Mouse (Mus musculus): ENCODE measurements around the gene Lrrc28.

Gene Lrrc28

DNA sequence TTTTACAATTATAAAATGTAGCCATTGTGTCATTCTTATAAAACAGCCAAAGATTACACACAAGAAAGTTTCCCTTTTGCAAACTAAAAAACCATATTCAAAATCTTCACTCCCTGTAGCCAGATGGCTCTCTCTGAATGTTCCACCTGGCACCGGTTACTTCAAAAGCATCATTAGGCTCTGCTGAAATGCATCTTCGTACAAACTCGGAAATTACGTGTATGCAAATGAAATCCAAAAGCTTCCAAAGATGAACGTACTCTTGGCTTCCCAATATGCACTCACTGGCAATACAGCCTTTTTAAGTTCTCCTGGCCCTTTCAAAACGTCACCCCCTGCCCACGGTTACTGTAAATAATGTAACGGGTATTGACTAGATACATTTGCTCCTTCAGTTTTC, 777 bp downstream of the Lrrc28 start:
- DNase-seq = peak; percentile 49

DNA sequence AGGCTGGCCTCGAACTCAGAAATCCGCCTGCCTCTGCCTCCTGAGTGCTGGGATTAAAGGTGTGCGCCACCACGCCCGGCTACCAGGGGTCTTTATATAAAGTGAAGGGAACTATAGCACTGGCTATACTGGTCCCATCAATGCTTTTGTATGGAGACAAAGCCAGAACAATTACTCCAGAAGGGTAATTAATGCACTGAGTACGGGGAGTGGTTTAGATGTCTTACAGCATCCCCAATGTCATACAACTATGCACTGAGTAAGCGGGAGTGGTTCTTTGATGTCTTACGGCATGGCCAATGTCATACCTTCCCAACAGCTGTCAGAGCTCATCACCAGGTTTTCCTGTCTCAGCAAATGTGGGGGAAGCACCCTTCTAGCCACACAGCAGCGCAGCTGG, 2.1 kb downstream of the Lrrc28 start:
- DNase-seq = no peak

DNA sequence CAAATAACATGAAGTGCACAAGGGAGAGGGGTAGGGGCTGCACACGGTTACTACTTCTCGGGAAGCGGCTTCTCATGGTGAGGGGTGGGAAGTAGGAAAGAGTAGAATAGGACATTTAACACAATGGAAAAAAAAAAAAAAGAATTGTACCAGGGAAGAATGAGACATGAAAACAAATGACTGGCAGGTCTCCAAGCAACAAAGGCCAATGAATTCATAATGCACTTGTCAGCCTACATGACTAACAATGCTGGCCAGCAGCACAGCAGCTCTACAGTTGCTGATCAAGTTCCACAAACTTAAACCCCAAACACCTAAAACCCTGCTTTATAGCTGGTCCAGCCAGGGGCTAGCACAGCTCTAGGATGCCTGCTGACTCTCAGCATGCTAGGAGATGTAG, 6.1 kb downstream of the Lrrc28 start:
- no peak for DNase-seq

DNA sequence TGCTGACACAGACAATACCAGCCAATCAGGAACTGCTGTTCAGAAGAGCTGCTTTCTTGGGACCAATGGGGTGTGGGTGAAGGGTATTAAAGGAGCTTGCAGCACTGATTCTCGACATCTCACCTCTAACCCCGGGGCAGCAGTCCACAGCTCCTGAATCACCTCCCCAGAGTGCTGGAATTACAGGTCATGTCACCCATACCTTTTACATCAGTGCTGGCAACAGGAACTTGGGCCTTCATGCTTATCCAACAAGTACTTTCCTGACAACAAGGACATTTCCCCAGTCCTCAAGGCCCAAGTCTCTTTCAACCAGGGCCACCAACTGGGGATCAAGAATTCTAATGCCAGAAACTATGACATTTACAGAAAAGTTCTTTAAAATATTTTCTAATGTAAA, 8.9 kb downstream of the Lrrc28 start:
- DNase-seq = no peak

DNA sequence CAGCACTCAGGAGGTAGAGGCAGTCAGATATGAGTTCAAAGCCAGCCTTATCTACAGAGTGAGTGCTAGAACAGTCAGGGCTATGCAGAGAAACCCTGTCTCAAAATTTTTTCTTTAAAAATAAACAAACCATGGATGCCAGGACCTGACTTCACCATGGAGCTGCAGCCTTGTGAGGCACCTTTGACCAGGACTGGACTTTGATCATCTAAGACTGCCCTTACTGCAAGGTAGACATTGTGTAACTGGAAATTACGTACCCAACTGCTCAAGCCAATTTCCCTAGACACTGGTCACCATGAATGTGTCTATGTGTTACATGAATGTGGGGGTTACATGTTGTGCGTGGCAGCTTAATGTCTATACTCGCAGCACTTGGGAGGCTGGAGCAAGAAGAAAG, 10.9 kb downstream of the Lrrc28 start:
- no peak for DNase-seq

DNA sequence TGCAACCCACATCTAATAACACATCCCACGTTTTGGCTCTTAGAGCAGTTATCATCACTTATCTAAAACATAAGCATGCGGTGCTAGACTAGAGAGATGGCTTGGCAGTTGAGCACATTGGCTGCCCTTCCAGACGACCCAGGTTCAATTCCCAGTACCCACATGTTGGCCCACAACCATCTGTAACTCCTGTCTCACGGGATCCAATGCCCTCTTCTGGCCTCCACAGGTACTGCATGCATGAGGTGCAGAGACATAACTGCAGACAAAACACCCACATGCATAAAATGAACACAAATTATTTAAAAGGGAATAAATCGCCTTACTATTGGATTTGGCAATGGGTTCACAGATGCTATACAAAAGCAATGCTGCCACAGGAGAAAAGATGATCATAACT, 12.7 kb downstream of the Lrrc28 start:
- no peak for DNase-seq

DNA sequence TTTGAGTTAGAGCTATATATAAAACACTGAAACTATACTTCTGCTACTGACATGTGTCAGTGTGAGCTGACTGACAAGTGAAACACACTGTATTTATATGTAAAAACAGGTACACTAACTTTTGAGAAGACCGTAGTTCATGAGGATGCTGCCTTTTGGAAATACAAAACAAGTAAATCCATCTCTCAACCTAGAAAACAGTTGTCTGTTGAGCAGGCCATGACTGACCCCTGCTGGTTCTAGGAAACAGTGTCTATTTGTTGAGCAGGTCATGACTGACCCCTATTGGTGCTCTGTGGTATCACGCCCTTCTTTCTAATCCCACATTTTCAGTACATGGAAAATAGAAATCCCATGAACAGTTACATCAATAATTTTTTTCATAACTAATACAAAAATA, 14.3 kb downstream of the Lrrc28 start:
- peak; percentile 91 for DNase-seq

DNA sequence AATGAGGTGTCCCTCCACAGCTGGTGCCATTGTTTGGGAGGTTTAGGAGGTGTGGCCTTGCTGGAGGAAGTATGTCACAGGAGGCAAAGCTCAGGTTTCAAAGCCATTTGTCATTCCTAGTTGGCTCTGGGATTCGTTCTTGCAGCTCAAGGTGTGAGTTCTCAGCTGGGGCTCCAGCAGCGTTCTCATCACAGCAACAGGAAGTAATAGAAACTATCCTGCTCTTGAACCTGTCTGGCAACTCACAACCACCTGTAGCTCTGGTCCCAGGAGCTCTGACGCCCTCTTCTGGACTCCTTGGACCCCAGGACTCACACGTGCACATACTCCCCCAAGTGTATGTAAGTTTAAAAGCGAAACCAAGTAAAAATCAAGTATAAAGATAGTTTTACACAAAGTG, 15.4 kb downstream of the Lrrc28 start:
- DNase-seq = no peak

DNA sequence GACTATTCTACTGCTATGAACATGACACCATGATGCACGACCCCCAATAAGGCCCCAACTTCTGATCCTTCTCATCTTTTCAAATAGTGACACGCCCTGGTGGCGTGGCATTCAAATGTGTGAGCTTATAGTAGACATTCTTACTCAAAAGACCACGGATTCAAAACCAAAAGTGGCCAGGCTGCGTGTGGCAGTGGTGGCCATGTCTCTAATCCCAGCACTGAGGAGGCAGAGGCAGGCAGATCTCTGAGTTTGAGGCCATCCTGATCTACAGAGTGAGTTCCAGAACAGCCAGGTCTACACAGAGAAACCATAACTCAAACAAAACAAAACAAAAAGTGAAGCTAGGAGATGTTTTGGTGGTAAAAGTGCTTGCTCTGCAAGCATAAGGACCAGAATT, 18.4 kb downstream of the Lrrc28 start:
- DNase-seq = no peak

DNA sequence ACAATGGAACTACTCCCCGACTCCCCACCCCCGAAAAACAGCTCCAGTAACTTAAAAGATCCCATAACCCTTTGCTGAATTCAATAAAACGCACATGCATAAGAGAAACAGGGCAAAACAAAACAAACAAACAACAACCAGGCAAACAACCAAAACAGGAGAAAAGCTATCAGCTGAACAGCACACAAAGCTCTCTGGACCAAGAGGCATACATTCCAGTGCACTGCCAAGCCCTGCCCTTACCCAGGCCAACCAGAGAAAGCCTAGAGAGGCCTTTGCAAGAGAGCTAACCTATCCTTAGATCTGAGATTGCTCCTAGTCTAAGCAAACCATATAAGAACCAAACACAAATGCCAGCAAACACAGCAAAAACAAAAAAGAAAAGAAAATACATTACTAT, 22.9 kb downstream of the Lrrc28 start:
- no peak for DNase-seq

DNA sequence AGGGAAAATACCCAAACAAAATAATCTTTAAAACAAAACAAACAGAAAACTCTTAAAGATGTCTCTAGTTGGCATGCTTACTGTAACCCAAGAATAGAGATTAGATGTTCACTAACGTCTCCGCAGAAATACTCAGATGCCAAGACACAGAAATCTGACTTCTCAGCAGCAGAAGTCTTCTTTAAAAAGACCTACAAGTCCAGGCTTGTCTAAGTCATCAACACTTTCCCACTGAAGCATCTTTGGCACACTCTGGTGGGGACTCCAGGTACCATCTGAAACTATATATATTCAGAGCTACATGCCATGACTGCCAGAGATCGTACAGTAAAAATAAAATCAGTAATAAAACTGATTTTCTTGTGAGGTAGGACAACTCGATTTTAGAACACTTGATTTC, 25.2 kb downstream of the Lrrc28 start:
- DNase-seq = peak; percentile 33

DNA sequence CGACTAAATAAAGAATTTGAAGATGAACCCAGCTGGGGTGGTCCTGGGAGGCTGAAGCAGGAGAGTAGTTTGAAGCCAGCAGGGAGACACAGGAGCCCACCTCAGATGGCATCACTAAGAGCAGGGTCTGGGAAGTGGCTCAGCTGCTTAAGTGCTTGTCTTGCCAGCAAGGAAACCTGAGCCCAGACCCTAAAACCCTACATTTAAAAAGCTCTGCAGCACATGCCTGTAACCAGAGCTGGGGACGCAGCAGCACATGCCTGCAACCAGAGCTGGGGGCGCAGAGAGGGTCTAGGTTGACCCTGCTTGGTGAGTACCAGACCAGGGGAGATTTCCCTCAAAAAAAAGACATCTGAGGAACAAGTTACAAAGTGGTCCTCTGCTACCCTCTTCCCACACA, 26.8 kb downstream of the Lrrc28 start:
- DNase-seq = no peak

DNA sequence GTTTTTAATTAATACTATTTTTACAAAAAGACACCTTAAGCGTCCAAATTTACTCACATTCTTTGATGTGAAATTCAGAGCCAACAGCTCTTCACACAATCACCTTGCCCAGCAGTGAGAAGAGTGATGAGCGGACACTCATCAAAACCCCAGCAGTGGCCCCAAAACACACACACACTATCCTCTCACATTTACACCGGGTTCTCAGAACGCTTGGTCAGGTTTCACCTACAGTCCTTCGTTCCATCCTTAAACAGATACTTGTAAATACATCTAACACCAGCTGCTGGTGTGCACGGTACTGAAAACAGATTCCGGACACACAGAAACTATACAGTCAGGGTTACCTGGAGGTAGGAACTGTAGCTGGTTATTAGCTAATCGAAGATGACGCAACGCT, 27.4 kb downstream of the Lrrc28 start:
- no peak for DNase-seq

DNA sequence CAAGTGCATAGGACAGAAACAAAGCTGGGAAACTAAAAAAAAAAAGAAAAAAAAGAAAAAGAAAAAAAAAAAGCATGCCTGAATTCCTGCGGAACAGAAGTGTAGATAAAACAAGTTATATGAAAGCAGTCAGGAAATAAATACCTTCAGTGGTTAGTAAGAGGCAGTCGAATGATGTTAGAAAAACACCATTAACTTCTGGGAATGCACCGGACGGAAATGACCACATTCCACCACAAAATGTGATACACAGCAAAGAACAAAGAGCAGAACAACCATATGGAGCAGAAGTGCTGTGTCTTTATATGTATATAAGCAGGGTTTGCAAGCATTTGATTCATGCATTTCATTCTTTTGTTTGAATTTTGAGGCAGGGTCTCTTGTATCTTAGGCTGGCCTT, 28.2 kb downstream of the Lrrc28 start:
- DNase-seq = no peak

DNA sequence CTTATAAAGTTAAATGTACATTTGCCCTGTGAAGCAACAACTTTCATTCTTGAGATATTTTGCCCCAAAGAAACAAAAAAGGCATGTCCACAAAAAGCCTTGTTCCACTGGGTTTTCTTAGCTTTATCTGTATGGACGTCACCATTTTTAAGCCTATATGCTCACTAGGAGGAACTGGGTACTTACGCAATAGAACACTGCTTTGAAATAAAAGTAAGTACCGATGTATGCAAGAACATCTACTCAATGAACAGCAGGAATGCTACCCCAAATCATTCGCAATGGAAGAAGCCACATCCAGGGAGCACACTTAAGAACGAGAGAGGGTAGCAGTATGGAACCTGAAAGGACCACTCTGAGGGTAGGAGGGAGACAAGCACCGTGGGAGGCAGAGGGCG, 30.6 kb downstream of the Lrrc28 start:
- DNase-seq = no peak

DNA sequence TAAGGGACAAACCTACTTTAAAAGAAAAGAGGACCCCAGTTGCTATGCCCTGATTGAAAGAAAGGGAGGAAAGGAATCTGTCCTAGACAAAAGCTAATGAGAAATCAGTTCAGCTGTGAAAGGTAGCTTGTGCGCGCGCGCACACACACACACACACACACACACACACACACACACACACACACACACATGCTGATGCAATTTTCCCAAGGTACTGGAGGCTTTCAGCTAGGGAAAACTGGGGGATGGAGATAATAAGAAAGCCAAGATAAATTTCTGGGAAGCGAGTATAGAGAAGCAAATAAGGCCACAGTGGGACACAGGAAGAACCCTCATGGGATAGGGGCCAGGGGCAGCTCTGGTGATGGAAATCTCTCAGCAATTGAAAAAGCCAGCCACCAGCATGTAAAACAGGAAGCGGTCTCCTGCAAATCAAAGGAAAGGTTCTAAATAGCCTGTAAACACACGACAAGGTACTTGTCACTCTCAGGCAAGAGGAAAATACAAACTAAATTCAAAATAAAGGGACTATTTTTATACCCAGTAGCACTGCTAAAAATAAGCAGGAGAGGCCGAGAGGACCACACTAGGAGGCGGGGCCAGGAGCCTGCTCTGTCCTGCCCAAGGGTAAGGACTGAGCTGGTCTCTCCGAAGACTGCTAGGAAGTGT, 31.1 kb downstream of the Lrrc28 start:
- DNase-seq = no peak

DNA sequence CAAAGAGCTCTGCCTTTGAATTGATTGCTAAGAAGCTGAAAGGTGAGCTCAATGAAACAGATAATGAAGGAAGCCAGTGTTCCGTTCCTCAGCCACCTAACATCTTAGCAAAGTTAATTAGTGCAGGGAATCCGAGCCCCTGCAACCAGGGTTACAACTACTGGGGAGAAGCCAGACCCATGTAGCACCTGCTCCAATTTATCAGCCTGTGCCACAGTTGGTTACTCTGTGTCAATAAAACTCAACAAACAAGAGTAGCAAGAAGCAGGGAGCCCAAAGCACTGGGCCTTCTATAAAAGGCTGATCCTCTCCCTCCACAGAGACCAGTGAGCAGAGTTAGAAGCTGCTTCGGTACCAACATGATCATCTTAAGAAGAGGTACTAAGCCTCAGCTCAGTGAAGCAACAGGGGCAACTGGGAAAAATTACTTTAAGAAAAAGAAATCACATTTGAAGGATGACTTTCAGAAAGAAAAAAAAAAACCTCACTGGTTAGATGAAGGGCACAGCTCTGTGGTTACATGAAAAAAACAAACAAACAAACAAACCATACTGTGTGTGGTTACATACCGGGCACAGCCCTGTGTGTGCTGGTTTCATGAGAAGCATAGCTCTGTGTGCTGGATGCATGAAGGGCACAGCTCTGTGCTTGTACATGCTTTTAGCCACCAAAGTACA, 36.6 kb downstream of the Lrrc28 start:
- no peak for DNase-seq

DNA sequence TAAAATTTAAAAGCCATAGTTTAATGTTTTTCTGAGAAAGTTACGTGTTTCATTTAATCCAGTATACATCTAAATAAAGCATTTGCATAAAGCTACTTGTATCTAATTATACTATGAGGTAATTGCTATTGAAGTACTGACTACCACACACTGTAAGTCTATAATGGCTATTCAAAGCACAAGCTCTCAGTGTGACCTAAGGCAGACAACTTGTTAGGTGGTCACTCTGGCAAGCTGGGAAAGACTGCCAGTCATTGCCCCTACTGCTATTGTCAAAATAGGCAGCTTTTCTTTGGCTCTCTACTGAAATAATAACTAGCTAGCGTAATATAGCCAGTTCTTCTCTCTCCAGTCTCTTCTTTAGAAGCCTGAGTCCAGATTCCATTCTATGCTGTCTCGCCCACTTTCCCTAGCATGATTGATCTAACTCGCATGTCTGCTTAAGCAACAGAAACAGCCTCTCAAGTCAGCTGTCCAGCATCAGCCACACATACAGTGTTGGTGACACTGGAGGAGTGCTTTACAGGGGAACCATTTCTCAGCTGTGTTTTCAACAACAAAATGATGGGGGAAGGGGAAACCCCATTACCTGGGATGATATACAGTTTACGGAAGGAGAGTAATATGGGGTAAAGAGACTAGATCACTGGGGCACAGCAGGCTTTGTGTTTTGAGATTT, 37.3 kb downstream of the Lrrc28 start:
- DNase-seq = no peak

DNA sequence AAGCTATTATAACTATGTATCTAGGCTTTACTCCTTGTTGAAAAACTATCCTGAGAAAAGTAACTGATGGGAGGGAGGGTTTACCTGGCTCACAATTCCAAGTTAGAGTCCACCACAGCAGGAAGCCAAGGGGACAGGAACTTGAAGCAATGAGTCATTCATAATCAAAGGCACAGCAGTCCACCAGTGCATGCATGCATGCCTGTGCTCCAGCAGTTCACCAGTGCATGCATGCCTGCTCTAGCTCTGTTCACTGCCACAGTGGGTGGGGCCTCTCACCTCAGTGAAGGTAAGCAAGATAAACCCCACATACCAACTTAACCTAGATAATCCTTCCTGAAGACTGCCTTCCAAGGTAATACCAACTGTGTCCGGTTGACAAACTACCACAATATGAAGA, 38.8 kb downstream of the Lrrc28 start:
- DNase-seq = no peak

DNA sequence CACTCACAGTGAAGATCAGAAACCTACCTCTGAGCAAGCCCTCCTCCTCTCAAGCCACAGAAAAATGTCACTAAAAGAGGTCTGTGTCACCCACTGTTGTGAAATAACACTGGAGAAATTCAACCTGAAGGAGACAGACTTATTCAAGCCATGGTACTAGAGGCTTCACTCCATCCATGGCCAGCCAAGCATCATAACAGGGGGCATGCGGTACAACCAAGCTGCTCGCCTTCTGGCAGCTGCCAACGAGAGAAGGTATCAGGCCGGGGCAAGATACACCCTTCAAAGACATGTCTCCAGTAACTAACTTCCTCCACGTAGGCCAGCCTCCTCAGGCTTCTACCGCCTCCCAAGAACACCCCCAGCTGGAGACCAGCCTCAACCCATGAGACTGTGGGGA, 40.0 kb downstream of the Lrrc28 start:
- no peak for DNase-seq

DNA sequence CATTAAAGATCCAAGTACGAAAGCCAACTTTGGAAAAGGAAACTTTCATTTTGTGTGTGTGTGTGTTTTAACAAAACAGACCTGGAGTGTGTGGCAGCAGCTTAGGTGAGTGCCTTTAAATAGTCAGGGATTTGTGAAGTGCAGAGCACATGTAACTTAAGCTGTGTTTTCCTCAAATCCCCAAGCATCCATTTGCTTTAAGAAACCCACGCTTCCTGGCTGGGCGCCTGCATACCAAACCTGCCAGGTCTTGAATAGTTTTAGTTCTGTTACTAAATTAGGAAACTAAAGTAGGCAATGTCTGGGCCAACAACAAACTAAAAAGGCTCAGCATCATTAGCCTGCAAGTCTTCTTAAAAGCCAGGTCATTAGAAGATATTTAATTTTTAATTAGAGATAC, 47.0 kb downstream of the Lrrc28 start:
- DNase-seq = no peak

DNA sequence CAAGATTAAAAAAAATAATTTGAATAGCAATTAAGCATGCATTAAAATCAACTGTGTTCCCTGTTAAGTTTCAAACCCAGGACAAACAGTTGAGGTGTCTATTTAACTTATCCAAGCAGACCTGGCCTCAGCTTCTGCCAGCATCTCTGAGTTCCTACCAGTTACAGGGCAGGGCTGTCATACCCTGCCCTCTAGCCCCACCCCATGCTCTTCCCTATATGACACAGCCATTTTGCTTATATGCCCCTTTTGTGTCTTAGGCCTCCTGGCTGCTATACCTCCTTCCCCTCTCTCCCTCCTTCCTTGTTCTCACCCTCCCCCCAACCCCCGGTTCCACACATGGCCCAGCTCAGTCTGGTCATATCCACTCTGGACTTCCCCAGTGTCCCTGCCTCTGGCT, 48.1 kb downstream of the Lrrc28 start:
- DNase-seq = no peak

DNA sequence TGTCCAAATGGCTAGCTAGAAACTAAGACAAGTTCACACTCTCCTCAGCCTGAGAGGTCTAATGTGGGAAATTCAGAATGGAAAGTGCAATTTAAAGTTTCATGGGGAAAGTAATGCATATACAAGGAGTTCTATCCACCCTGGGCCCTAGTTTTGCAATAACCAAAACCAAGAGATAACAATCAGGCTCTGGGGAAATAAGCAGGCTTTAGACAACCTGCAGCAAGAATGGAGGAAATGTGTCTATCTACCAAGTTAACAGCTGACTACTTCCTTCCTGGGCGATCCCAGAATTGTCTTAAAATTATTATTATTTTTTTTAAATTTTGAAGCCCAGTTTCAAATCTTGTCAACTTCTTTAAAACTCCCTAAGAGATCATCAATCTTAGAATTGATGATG, 48.7 kb downstream of the Lrrc28 start:
- DNase-seq = no peak

DNA sequence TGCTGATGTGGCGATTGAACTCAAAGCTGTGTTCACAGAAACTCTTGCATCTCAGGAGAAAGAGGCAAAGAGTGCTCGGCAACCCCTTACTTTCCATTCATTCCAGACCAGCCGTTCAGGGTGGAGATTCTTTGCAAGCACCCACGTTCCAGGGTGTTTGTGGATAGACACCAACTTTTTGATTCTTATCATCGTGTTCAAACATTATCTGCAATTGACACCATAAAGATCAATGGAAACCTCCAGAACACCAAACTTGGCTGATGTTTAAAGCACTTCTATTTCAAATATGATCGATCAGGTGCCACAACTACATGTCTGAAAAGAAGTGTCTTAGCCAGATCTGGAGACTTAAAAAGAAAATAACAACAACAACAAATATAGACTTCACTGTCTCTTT, 51.2 kb downstream of the Lrrc28 start:
- DNase-seq = no peak

DNA sequence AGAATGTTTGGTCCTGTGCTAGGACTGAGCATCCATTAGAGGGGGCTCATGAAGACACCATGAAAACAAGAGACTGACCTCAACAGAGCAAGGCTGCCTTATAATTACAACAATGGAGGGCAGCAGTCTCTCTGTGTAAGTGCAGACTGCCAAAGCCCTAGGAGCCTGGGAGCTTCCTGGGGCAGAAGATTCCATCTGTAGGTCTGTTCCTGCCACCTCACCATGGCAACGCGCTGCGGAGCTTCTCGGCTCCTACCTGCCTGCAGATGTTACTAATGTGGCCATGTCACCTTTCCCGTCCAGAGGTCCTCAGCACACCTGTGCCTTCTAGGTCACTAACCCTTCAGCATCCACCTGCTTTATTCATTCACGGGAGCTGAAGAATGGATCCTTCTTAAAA, 52.4 kb downstream of the Lrrc28 start:
- peak; percentile 22 for DNase-seq

All from cerebellum, adult 9-10 months (tissue).